12 mouse cellular contexts compared by ENCODE assay signal in the genomic region with DNA sequence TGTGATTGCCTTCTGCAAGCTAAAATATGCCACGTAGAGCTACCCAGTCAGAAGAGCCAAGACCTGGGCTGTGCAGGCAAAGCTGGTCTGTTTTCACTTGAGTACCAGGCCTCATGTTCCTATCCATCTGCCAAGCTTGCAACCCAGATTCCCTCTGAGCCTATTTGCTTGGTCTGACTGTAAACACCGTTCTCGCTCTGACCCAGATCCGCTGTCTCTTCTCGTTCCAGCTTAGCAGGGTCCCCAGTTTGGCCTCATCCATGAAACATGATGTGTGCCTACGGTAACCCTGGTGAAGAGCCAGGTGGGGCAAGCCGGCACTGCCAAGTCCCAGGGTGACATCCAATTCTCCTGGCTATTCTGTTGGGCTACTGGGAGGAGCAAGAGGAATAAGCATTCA.
DNase-seq lines count a peak whose midpoint lies in the region; TF ChIP-seq lines count a peak whose summit lies in the region.
"Had no signal": no experiment of that assay in that cellular context is flagged by ENCODE, and none has a peak within 500 bp of the region (broad histone marks: within the 10 kb centered on the region; RNA-seq: fewer than 3 reads in every experiment).

No protein-coding gene starts in this region.

- peaks cover 15% of the 10 kb centered on the region for H3K4me1 ChIP-seq in cerebellum, adult 2 months (ENCODE audit: control insufficient read depth, insufficient read depth, low read length)
- 0 out of 2 replicates have a peak, but pooled peaks cover 5% of the 10 kb centered on the region for H3K4me1 ChIP-seq in embryonic facial prominence, embryonic 10.5 days
- H3K4me1 ChIP-seq: liver, embryonic 15.5 days; midbrain, embryonic 12.5 days had no signal

- no peaks in the 10 kb centered on the region for H3K36me3 ChIP-seq in embryonic facial prominence, embryonic 10.5 days (replicated peaks)
- H3K36me3 ChIP-seq: hindbrain, embryonic 10.5 days; liver, embryonic 15.5 days; midbrain, embryonic 12.5 days had no signal

- no peaks in the 10 kb centered on the region for H3K9me3 ChIP-seq in embryonic facial prominence, embryonic 10.5 days
- H3K9me3 ChIP-seq: hindbrain, embryonic 10.5 days; liver, embryonic 15.5 days; midbrain, embryonic 12.5 days had no signal

- WGBS in cerebellum, adult 2 months, result 13% methylated on average over 7 of the region's 7 CpGs
- 96% methylated on average over 7 of the region's 7 CpGs for WGBS in embryonic facial prominence, embryonic 10.5 days

- H3K4me3 ChIP-seq in cerebellum, adult 2 months (replicated peaks; ENCODE audit: insufficient read depth, low read depth, low read length), result no peak overlapping the region
- no peak overlapping the region for H3K4me3 ChIP-seq in embryonic facial prominence, embryonic 10.5 days
- H3K4me3 ChIP-seq: hindbrain, embryonic 10.5 days; liver, embryonic 15.5 days; midbrain, embryonic 12.5 days had no signal

- H3K27me3 ChIP-seq in cerebellum, adult 2 months (ENCODE audit: control insufficient read depth, insufficient read depth, low read length), result no peaks in the 10 kb centered on the region
- no peaks in the 10 kb centered on the region for H3K27me3 ChIP-seq in embryonic facial prominence, embryonic 10.5 days (replicated peaks; ENCODE audit: low read depth, poor library complexity, severe bottlenecking)
- H3K27me3 ChIP-seq: liver, embryonic 15.5 days; midbrain, embryonic 12.5 days had no signal

- peak; percentile 20; the same call in 1 of the 2 replicates for TF ChIP-seq POLR2A in cerebellum, adult 2 months (IDR thresholded peaks at IDR 0.05; ENCODE audit: borderline replicate concordance, insufficient read depth, low read length)

- H3K27ac ChIP-seq in cerebellum, adult 2 months (ENCODE audit: insufficient read depth, low read length), result peak overlapping the region; percentile 53
- no peak overlapping the region for H3K27ac ChIP-seq in embryonic facial prominence, embryonic 10.5 days (replicated peaks)
- H3K27ac ChIP-seq: hindbrain, embryonic 10.5 days; liver, embryonic 15.5 days; midbrain, embryonic 12.5 days had no signal

- peak; percentile 16 to 66 for DNase-seq in layer of hippocampus, adult 18-20 months (ENCODE audit: low spot score in 2 of 2)
- DNase-seq in layer of hippocampus, postnatal 25 days (ENCODE audit: extremely low spot score in 1 of 2, low spot score in 1 of 2), result no peak
- DNase-seq in brain, adult 2 months (ENCODE audit: low read depth, low spot score), result peak; percentile 96
- peak; percentile 80 to 89 for DNase-seq in cerebellum, adult 2 months
- DNase-seq in gastrocnemius, postnatal 10 days, result peak; percentile 31
- DNase-seq in embryonic facial prominence, embryonic 10.5 days (ENCODE audit: low spot score), result no peak
- DNase-seq in testis, postnatal 10 days (ENCODE audit: low spot score), result no peak
- DNase-seq: adrenal gland, postnatal 10 days; kidney, postnatal 10 days had no signal

- TF ChIP-seq CTCF in cerebellum, adult 2 months (IDR thresholded peaks at IDR 0.05; ENCODE audit: borderline replicate concordance, insufficient read depth, low read depth, low read length), result no peak

Comparison
In these comparisons a context has a peak if more than half of its experiments do, and no peak if none do; other contexts are left out.
1. DNase-seq: peak in layer of hippocampus, adult 18-20 months (2 of 2), brain, adult 2 months (single experiment), cerebellum, adult 2 months (2 of 2) and gastrocnemius, postnatal 10 days (single experiment); none in layer of hippocampus, postnatal 25 days (0 of 2), embryonic facial prominence, embryonic 10.5 days (single experiment) and testis, postnatal 10 days (single experiment).